18 mouse cellular contexts compared by ENCODE assay signal in genomic region chr1:121620262-121620661, GRCm38 (mm10).
"Had no signal": no experiment of that assay in that cellular context is flagged by ENCODE, and none has a peak within 500 bp of the region (broad histone marks: within the 10 kb centered on the region; RNA-seq: fewer than 3 reads in every experiment).

No protein-coding gene starts in this region.

- H3K27ac ChIP-seq: kidney, postnatal 0 days; layer of hippocampus, adult 2 months; left cerebral cortex, adult 2 months; liver, embryonic 13.5 days; neural tube, embryonic 12.5 days; neural tube, embryonic 15.5 days; stomach, postnatal 0 days had no signal

- H3K9ac ChIP-seq: liver, embryonic 13.5 days; neural tube, embryonic 12.5 days; neural tube, embryonic 15.5 days had no signal

- DNase-seq: kidney, adult 2 months; kidney, postnatal 25 days; layer of hippocampus, adult 9-11 months; liver, embryonic 13.5 days; lung, adult 2 months; lung, postnatal 14 days; lung, postnatal 4 days; right cerebral cortex, adult 18-20 months; right cerebral cortex, postnatal 14 days; right cerebral cortex, postnatal 4 days; thymus, adult 2 months; thymus, postnatal 4 days had no signal

- H3K36me3 ChIP-seq: liver, embryonic 13.5 days; neural tube, embryonic 12.5 days; neural tube, embryonic 15.5 days had no signal

- H3K4me2 ChIP-seq: liver, embryonic 13.5 days; neural tube, embryonic 12.5 days; neural tube, embryonic 15.5 days had no signal

- H3K27me3 ChIP-seq: liver, embryonic 13.5 days; neural tube, embryonic 12.5 days; neural tube, embryonic 15.5 days had no signal

- H3K4me3 ChIP-seq: layer of hippocampus, adult 2 months; left cerebral cortex, adult 2 months; liver, embryonic 13.5 days; neural tube, embryonic 12.5 days; neural tube, embryonic 15.5 days had no signal

- H3K9me3 ChIP-seq: neural tube, embryonic 12.5 days; neural tube, embryonic 15.5 days had no signal

- H3K4me1 ChIP-seq: liver, embryonic 13.5 days; neural tube, embryonic 12.5 days had no signal
